Mouse (Mus musculus) cortical plate, adult 2 months (tissue): Measurements from ENCODE around the gene Mef2d.

Source experiments
- CTCF ChIP-seq: fragments of 200-500 bp; IDR thresholded peaks from 2 replicates; pipeline ENCODE4 v1.5.1; 2011; ENCODE audit warnings: mild to moderate bottlenecking, control low read depth, low read length; ENCODE audit not compliant: insufficient read depth; ENCODE audit errors: extremely low read depth
- POLR2A ChIP-seq: fragments of 200-500 bp; IDR thresholded peaks from 2 replicates; pipeline ENCODE4 v1.6.1; 2011; ENCODE audit warnings: mild to moderate bottlenecking, low read length, control low read depth; ENCODE audit not compliant: insufficient read depth; ENCODE audit errors: extremely low read depth

DNA sequence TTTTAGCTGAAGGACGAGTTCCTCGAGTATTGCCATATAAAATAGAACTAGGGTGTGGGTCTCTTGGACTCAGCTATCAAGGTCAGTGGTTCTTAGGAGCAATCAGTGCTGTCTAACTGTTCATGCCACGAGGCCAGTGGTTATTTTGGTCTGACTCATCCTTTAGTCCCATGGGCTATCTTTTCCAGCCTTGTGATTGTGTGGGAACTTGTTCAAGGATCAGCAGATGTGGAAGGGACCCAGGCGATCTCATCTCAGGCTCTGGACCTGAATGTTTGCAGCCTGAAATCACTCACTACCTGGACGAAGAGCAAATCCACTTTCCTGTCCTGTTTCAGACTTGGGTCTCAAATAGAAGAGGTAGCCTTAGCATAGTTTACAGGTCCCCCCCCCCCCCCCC, 34.9 kb downstream of the Mef2d start:
- no peak for TF ChIP-seq CTCF
- TF ChIP-seq POLR2A: no peak
